Mouse (Mus musculus): Measurements from ENCODE around the gene Mageb4.
"Not testable (repeated sequence)": the region's sequence is repeated elsewhere in the genome, so short reads cannot be mapped to it uniquely, and the experiment has no call there.

Mageb4 gene

GRCm38 (mm10) chrX:86304993-86305392, at the start of gene Mageb4:
TSS of gene Mageb4 (minus strand) at chrX:86305093.
- DNase-seq (ENCODE audit: low spot score in 2 of 2), result not testable (repeated sequence)

- not testable (repeated sequence) for DNase-seq (ENCODE audit: low spot score in 2 of 2)
Observed at GRCm38 (mm10) chrX:86284597-86284996, 20.3 kb downstream of the Mageb4 start.

GRCm38 (mm10) chrX:86245950-86246349, 58.9 kb downstream of the Mageb4 start:
- not testable (repeated sequence) for DNase-seq (ENCODE audit: low spot score in 2 of 2)

GRCm38 (mm10) chrX:86237246-86237645, 67.6 kb downstream of the Mageb4 start:
- DNase-seq (ENCODE audit: low spot score in 2 of 2), result no peak

Data from urinary bladder, adult 18-20 months (tissue).